Mouse (Mus musculus): Measurements from ENCODE around the gene Med23. TPM values are rescaled to one million over a fixed set of nuclear protein-coding genes. Genes with fewer than 3 reads are reported as not detected.

Gene Med23
- polyA plus RNA-seq (2012; rRNA removed) = 4.4 and 5.5 TPM in 2 replicates

GRCm38 (mm10) chr10:24869760-24870290 is at the start of gene Med23:
Gene Med23 (plus strand): TSS chr10:24869986.

DNA sequence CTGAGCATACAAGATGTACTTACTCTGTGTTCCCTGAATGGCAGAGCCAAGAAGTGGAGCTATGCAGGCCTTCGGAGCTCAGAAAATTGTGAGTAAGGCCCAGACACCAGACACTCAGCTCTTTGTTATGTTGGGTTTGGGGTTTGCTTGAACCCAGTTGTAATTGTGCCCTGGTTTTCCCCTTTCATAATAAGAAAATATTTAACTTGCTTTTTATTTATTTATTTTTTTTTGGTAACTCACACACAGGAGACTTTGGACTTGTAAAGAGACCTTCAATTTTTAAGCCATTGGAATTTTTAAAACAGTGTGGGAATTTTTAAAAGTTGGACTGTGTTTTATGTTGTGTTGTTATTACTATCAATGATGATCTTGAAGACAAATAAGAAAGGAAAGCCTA is 27.1 kb upstream of the Med23 start, which contains the start of gene Enpp3:
Gene Enpp3 (minus strand): TSS at position 148 of the 400 bp plus-strand sequence.

DNA sequence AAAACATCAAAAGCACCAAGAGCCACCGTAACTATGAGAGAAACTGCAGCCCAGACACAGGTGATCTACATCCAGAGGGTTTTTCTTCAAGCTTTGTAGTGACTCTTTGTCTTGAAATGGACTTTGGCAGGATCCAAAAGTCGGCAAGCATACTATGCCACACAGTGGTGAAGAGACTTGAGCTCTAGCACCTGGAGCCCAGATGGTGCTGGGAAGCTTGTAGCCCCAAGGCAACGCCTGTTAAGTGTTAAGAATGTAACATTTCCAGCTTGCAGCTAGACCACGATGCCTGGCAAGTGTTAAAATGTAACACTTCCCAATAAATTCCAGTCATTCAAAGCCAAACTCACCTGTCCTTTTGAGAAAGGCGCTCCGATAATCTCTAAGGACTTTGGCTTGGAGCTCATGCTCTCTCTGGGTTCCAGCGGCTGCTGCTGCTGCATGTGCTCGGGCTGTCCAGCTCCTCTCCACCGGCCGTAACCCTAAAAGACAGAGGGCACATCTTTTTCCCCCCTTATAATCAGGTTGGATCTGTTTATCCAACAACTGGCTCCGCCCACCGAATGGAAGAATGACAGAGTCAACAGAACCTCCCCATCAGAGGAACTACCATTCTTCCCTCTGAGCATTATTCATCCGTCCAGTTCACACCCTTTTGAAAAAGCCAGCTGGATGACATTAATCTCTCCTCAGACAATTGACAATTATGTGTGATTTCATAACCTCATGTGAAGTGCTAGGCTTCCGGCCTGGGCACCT is 57.4 kb downstream of the Med23 start, which contains the start of gene Arg1:
Gene Arg1 (minus strand): TSS at position 523 of the 759 bp plus-strand sequence.

Other genes starting within 250 kb of the Med23 start
- gene Enpp1, start 157.8 kb upstream of the Med23 start, polyA plus RNA-seq (2012; rRNA removed) = 1.1 and 1.2 TPM in 2 replicates
- 0.30 and 0.91 TPM in 2 replicates for gene Enpp3, start 27.2 kb upstream of the Med23 start, polyA plus RNA-seq (2012; rRNA removed)
- 1.00 and 1.1 TPM in 2 replicates for gene Arg1, start 57.5 kb downstream of the Med23 start, polyA plus RNA-seq (2012; rRNA removed)